Mouse (Mus musculus) mesoderm, embryonic 11.5 days (tissue): ENCODE data around the gene Agtr2.
"Not testable (repeated sequence)": the region's sequence is repeated elsewhere in the genome, so short reads cannot be mapped to it uniquely, and the experiment has no call there.

Experiments
- DNase-seq: peaks from one replicate; pipeline ENCODE4 v3.0.0-alpha.2; 2012; ENCODE audit warnings: low read depth, low spot score

Gene Agtr2

GRCm38 (mm10) chrX:21484414-21484813, at the start of gene Agtr2:
Gene Agtr2, plus strand, starts transcription at chrX:21484544.
- DNase-seq: no peak

GRCm38 (mm10) chrX:21452519-21452918, 31.8 kb upstream of the Agtr2 start:
- DNase-seq: peak; percentile 1

GRCm38 (mm10) chrX:21488111-21488510, 3.8 kb downstream of the Agtr2 start:
- DNase-seq: peak; percentile 10

- no peak for DNase-seq
Observed at GRCm38 (mm10) chrX:21500242-21500641, 15.9 kb downstream of the Agtr2 start.

GRCm38 (mm10) chrX:21507333-21507732, 23.0 kb downstream of the Agtr2 start:
- DNase-seq: not testable (repeated sequence)

- DNase-seq: no peak
Observed at GRCm38 (mm10) chrX:21522590-21522989, 38.2 kb downstream of the Agtr2 start.
